Mouse (Mus musculus) thymus, adult 2 months (tissue): ENCODE measurements around the gene Zbbx.

ENCODE experiments used
- CTCF ChIP-seq: fragments of 200-500 bp; IDR thresholded peaks from 2 replicates; pipeline ENCODE4 v1.5.1; 2012; ENCODE audit warnings: mild to moderate bottlenecking, control low read depth, low read length, moderate library complexity, borderline replicate concordance; ENCODE audit not compliant: control insufficient read depth, poor library complexity, insufficient read depth; ENCODE audit errors: extremely low read depth
- POLR2A ChIP-seq: fragments of 200-500 bp; IDR thresholded peaks from 2 replicates; pipeline ENCODE4 v1.6.1; 2012; ENCODE audit warnings: mild to moderate bottlenecking, low read length, control low read depth, moderate library complexity; ENCODE audit not compliant: control insufficient read depth, poor library complexity, insufficient read depth; ENCODE audit errors: extremely low read depth

- no peak for TF ChIP-seq CTCF
- TF ChIP-seq POLR2A, result no peak
These were observed 17.8 kb upstream of the Zbbx start for GRCm38 (mm10) chr3:75182606-75183005.
